Mouse (Mus musculus): Measurements from ENCODE around the gene 2900026A02Rik.
"Not testable (repeated sequence)": the region's sequence is repeated elsewhere in the genome, so short reads cannot be mapped to it uniquely, and the experiment has no call there.

The 2900026A02Rik gene

GRCm38 (mm10) chr5:113120741-113121590, 100.1 kb downstream of the 2900026A02Rik start:
- DNase-seq (ENCODE audit: low spot score): no peak

GRCm38 (mm10) chr5:113119861-113120465, 101.1 kb downstream of the 2900026A02Rik start:
- DNase-seq (ENCODE audit: low spot score): no peak

DNA sequence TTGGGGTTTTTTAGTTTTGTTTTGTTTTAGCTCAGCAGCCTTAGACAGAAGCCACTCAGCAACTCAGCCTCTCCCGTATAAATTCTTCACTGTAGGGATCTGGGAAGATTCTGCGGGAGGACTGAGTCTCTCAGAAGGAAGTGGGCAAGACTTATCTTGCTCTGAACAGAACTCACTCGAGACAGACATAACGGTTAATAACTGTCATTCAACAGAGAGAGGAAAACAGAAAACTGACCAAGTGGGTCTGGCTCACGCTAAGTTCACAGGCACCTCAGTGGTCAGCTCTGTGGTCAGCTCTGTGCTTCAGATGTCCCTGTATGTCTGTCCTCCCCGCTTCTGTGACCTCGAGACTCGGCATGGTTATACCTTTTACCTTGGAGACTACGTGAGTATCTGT, 101.7 kb downstream of the 2900026A02Rik start:
- DNase-seq (ENCODE audit: low spot score): no peak

DNA sequence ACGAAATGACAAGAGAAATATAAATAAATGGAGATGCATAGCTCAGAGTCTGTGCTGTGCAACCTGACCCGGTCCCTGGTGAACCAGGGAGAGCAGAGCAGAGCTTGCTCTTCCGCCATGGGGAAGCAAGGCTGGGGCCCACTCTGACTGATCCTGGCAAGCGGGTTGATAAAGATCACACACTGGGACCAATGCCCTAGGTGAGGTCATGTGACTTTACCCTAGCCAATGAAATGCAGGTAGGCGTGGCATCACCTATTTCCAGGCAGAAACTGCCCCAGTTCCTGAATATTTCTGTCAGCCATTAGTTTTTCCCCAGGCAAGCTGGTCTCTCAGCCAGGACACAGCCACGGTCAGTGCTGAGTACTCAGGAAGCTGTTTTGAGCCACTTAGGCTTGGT, 102.3 kb downstream of the 2900026A02Rik start:
- no peak for DNase-seq (ENCODE audit: low spot score)

DNA sequence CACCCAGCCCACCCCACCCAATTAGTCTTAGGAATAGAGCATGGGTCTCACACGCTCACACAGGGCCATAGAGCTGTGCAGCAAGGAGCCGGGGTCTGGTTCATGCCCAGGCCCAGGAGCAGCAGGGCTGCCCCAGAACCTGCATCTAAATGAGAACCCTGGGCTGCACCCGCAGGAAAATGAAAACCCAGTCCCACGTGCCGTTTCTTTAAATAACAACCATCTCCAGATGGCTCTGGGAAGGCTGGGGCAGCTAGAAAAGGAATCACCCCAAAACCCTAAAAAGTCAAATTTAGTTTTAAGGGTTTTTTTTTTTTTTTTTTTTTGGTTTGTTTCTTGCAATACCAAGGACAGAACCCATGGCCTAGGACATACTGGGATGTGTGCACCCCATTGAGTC, 103.7 kb downstream of the 2900026A02Rik start:
- DNase-seq (ENCODE audit: low spot score): no peak

DNA sequence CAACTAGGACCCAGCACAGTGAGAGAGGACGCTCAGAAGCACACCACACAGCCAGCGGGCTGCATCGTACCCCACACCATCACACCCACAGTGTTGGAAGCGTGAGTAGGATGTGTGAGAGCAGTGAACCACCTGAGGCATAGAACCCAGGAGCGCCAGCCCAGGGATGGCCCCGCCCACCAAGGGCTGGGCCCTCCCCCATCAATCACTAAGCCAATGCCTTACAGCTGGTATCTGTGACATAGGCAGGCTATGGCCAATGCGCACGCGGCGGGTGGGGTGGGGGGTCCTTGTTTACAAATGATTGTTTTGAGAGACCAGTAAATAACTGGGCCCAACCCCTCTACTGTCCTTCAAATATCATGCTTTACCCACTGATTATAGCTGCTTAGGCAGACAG, 105.1 kb downstream of the 2900026A02Rik start:
- no peak for DNase-seq (ENCODE audit: low spot score)

DNA sequence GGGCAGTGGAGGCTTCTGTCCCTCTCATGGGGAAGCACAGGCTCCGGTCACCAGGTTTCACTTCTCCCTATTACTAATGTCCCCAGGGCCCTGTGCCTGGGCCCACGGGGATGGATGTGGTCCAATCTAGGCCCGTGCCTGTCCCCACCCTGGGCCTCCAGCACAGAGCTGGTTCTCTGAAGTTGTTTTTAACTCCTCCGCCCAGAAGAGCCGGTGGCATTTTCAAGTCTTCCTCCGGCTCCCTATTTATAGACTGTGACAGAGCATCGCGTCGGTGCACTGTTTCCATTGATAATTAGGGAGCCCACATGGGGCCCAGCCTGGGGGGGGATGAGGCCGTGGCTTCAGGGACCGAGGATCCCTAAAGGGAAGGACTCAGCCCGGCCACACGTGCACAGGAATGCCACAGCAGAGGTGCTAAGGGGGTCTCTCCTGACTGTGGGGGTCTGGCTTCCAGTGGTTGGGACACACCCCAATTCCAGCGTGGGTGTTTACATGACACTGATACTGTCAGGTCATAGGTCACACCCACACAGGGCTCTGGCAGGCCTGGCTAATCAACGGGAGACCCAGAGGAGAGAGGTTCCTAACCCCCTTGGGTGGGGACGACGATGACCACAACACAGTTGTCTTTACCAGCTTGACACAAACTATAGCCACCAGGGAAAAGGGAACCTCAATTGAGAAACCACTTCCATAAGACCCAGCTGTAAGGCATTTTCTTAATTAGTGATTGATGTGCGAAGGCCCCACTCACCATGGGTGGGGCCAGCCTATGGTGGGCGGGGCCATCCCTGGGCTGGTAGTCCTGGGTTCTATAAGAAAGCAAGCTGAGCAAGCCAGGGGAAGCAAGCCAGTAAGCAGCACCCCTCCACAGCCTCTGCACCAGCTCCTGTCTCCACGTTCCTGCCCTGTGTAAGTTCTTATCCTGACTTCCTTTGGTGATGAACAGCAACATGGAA, 106.5 kb downstream of the 2900026A02Rik start:
- no peak for DNase-seq (ENCODE audit: low spot score)

- no peak for DNase-seq (ENCODE audit: low spot score)
These were observed 107.9 kb downstream of the 2900026A02Rik start for GRCm38 (mm10) chr5:113113120-113113519.

GRCm38 (mm10) chr5:113111336-113111735, 109.7 kb downstream of the 2900026A02Rik start:
- no peak for DNase-seq (ENCODE audit: low spot score)

DNA sequence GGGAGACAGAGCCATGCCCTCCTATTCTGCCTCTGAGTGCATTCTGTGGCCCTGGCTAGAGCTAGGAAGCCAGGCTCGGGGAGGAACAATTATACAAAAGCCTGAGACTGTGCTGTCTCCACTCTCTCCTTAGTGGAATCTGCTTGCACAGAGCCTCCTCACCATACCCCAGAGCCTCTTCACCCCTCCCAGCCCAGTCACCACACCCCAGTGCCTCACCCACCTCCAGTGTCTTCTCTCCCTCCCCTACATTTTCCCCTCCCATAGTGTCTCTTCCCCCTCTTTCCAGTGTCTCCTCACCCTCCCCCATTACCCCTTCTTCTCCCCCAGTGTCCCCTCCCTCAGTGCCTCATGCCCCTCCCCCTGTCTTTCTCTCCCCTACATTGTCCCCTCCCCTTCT, 110.1 kb downstream of the 2900026A02Rik start:
- no peak for DNase-seq (ENCODE audit: low spot score)

DNA sequence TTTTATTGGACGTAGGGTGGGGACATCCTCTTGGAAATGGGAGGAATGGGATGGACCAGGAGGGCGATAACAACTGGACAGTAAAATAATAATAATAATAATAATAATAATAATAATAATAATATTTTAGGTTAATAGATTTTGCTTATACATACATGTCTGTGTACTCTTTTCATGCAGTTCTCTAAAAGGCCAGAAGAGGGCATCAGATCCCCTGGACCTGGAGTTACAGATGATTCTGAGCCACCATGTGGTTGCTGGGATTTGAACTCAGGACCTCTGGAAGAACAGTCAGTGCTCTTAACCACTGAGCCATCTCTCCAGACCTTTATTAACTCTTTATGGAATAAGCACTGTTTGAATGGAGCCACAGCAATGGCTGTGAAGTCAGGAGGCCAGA, 111.4 kb downstream of the 2900026A02Rik start:
- not testable (repeated sequence) for DNase-seq (ENCODE audit: low spot score)

- DNase-seq (ENCODE audit: low spot score): no peak
These were observed 112.8 kb downstream of the 2900026A02Rik start for GRCm38 (mm10) chr5:113108165-113108764.

DNA sequence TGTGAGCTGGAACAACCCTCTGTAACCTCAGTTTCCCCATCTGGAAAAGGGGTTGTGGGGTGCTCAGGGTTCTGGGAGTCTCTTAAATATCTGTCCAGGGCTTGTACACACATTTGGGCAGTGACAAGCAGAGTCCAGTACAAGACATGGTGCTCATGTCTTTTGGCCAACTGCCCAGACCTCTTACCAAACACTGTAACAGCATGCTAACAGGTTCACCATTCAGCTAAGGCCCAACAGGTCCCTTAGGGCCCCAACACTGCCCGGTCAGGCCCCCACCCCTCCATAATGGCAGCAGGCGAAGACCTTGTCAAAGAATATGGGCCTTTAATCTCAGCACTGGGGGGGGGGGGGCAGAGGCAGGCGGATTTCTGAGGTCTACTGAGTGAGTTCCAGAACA, 113.3 kb downstream of the 2900026A02Rik start:
- no peak for DNase-seq (ENCODE audit: low spot score)

GRCm38 (mm10) chr5:113106594-113106993, 114.4 kb downstream of the 2900026A02Rik start:
- no peak for DNase-seq (ENCODE audit: low spot score)

GRCm38 (mm10) chr5:113105481-113105880, 115.6 kb downstream of the 2900026A02Rik start:
- no peak for DNase-seq (ENCODE audit: low spot score)

- no peak for DNase-seq (ENCODE audit: low spot score)
These were observed 116.0 kb downstream of the 2900026A02Rik start for GRCm38 (mm10) chr5:113105035-113105434.

DNA sequence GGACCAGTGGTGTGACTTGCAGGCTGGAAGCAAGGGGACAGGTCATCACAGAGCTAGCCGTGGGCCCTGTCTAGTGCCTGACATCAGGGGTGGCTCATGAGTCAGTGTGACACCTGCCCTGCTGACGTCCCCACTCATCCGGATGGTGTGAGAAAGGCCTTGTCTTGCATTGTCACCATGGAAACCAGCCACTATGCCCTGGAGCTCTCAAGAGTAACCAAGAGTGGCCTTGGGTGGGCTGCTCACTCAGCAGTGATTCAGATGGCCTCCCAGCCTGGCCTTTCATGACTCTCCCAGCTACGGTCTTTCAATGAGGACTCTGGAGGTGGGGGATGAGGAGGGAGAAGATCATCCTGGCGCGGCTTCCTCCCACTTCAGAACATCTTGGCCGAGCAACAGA, 118.6 kb downstream of the 2900026A02Rik start:
- no peak for DNase-seq (ENCODE audit: low spot score)

DNA sequence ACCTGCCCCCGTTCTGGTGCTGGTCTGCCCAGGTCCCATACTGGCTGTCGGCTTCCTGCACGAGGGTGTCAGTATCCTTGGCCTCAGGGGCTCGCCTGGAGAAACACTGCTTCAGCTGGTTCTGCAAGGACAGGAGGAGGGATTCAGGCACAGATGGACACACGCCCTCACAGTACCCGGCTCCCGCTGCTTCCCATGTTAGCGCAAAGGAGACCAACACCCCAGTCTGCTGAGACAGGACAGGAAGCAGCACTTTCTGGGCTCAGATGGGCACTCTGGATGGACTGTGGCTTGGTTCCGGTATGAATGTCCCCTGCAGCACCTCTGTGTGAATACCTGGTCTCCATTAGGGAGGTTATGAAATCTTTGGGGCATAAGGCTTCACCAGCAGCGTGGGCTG, 119.6 kb downstream of the 2900026A02Rik start:
- DNase-seq (ENCODE audit: low spot score): no peak

DNA sequence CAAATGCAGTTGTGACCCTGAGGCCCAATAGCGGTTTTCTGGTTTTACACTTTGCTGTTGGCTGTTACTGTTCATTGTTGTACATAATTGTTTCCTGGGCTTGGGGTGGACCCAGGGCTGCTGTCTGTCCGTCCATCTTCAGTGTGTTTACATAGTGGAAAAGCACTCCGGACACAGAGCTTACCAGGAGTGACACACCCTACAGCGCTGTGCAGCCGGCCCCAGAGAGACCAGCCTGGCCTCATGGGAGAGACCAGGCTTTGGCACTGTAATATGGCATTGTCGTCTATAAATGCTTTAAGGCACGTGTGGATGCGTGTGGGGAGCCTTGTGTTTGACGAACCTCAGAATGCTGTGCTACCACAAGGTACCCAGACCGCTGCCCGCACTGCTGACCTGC, 120.6 kb downstream of the 2900026A02Rik start:
- DNase-seq (ENCODE audit: low spot score): no peak

DNA sequence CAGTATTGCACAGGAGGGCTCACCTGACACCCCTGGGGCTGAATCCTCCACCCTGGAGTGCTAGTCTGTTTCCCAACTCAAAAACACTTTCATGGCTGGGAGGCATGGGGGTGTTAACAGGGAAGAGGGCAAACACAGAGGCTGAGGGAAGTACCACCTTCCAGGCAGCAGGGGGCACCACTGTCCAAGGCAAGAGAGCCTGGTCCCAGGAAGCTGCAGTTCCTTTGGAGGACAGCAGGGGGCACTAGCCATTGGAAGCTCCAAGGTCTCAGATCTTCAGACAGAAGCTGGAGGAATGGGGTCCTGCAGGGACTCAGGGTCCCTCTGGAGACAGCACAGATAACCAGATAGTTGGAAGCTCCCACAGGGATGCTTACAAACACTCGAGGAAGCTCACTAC, 121.5 kb downstream of the 2900026A02Rik start:
- peak; percentile 96 for DNase-seq (ENCODE audit: low spot score)

- DNase-seq (ENCODE audit: low spot score): no peak
These were observed 123.5 kb downstream of the 2900026A02Rik start for GRCm38 (mm10) chr5:113097551-113097950.

DNA sequence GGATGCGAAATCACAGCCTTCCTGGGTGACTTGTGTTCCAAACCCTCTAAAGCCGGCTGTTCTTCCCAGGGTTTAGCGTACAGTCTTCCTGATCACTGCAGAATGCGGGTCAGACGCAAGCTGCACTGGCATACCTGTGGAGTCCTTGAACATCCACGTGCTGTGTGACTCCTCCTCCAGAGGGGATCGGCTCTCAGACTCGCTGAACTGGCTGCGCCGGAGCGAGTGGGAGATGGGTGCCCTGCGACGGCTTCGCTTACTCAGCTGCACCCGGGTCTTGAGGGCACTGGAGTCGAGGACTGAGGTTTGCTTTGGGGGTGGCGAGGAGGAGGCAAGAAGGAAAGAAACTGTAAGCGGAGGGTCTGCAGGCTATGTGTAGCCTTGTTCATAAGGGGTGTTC, 125.6 kb downstream of the 2900026A02Rik start:
- DNase-seq (ENCODE audit: low spot score): no peak

All from retina, embryonic 14.5 days (tissue).